Mouse (Mus musculus) heart, postnatal 0 days (tissue): Measurements from ENCODE around the gene Mcoln2.

ENCODE experiments used
- CTCF ChIP-seq: IDR thresholded peaks from 2 replicates; pipeline ENCODE4 v1.5.1; 2016; ENCODE audit warnings: antibody characterized with exemption, control low read depth, low read depth
- EP300 ChIP-seq: IDR thresholded peaks from 2 replicates; pipeline ENCODE4 v1.6.1; 2016; ENCODE audit warnings: antibody characterized with exemption, low read depth

GRCm38 (mm10) chr3:146228559-146229310, 79.1 kb downstream of the Mcoln2 start:
- TF ChIP-seq CTCF = no peak
- no peak for TF ChIP-seq EP300
